Mouse (Mus musculus): ENCODE measurements around the gene Ahnak. TPM values are rescaled to one million over a fixed set of nuclear protein-coding genes. Genes with fewer than 3 reads are reported as not detected.

The Ahnak gene
- polyA plus RNA-seq, 1 experiment from 2014 or later, result 20.5 TPM

DNA sequence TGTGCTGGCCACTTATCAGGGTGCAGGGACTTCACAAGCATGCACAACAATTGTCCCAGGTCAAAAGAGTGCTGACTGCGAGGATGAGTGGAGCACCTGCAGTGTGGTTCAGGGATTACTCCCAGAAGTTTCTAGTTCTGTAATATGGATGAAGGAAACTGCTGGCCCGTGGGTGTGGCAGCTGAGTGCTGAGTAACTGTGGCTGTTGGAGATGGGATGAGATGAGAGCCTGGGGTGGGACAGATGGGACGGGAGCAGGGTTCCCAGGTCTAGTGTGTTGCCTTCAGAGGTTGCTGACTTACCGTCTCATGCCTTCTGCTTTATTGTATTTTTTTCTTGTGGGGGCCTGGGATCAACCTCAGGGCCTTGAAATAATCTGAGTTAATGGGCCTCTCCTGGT, 69.9 kb downstream of the Ahnak start:
- Histone ChIP-seq H3K27me3 (no peaks in the 10 kb centered on the region), H3K9ac (replicated peaks) (no peak overlapping the region), H3K9me3 (no peaks in the 10 kb centered on the region), H3K27ac (no peak overlapping the region), H3K4me1 (replicated peaks) (no peaks in the 10 kb centered on the region), H3K36me3 (no peaks in the 10 kb centered on the region), H3K4me3 (replicated peaks) (no peak overlapping the region), H3K4me2 (no peak overlapping the region)
- WGBS, result 84% methylated on average over 4 of the region's 4 CpGs
- no peak for ATAC-seq (ENCODE audit: insufficient number of reproducible peaks, insufficient read depth, low FRiP score, low TSS enrichment, low read depth)

DNA sequence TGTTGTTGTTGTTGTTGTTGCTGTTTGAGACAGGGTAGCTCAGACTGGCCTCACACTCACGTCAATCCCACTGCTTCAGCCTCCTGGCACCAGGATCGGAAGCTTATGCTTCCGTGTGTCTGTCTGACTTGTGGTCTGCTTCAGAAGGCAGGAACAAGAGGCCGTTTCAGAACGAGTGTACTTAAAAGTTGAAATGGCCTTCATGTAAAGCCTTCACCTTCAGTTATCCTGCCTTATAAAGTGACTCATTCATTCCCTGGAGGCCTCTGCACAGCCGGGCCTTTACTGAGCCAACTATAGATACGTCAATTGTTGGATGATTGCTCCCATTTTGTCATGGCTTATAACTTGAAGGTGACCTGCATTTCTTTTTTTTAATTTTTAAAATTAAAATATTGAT, 70.3 kb downstream of the Ahnak start:
- no peak for ATAC-seq (ENCODE audit: insufficient number of reproducible peaks, insufficient read depth, low FRiP score, low TSS enrichment, low read depth)
- no peaks in the 10 kb centered on the region for H3K4me1 ChIP-seq (replicated peaks)
- H3K4me2 ChIP-seq, result no peak overlapping the region
- H3K9ac ChIP-seq (replicated peaks), result no peak overlapping the region
- no peak overlapping the region for H3K27ac ChIP-seq
- H3K27me3 ChIP-seq, result no peaks in the 10 kb centered on the region
- WGBS, result 74% methylated on average over 7 of the region's 7 CpGs
- no peaks in the 10 kb centered on the region for H3K9me3 ChIP-seq
- no peaks in the 10 kb centered on the region for H3K36me3 ChIP-seq
- H3K4me3 ChIP-seq (replicated peaks), result no peak overlapping the region

DNA sequence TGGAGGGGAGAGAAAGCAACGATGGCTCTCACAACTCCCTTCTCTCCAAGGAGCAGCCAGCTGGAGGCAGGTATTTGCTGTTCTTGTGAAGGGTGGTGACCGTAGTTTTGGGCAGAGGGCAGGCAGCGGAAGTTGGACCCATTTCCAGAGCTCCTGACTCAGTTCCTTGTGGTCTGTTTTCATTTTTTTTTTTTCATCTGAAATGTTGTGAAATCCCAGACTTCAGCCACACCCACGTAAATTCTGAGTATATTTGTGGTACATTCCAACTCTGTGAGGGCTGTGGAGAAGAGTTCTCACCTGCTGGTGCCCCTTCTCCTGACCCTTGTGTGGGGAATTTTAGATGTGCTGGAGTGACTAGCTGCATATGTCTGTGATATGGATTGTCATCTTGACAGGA, 71.0 kb downstream of the Ahnak start:
- WGBS, result 78% methylated on average over 4 of the region's 4 CpGs
- Histone ChIP-seq H3K27me3 (no peaks in the 10 kb centered on the region), H3K4me3 (replicated peaks) (no peak overlapping the region), H3K4me1 (replicated peaks) (no peaks in the 10 kb centered on the region), H3K27ac (no peak overlapping the region), H3K9ac (replicated peaks) (no peak overlapping the region), H3K9me3 (no peaks in the 10 kb centered on the region), H3K4me2 (no peak overlapping the region), H3K36me3 (no peaks in the 10 kb centered on the region)
- ATAC-seq (ENCODE audit: insufficient number of reproducible peaks, insufficient read depth, low FRiP score, low TSS enrichment, low read depth), result no peak

DNA sequence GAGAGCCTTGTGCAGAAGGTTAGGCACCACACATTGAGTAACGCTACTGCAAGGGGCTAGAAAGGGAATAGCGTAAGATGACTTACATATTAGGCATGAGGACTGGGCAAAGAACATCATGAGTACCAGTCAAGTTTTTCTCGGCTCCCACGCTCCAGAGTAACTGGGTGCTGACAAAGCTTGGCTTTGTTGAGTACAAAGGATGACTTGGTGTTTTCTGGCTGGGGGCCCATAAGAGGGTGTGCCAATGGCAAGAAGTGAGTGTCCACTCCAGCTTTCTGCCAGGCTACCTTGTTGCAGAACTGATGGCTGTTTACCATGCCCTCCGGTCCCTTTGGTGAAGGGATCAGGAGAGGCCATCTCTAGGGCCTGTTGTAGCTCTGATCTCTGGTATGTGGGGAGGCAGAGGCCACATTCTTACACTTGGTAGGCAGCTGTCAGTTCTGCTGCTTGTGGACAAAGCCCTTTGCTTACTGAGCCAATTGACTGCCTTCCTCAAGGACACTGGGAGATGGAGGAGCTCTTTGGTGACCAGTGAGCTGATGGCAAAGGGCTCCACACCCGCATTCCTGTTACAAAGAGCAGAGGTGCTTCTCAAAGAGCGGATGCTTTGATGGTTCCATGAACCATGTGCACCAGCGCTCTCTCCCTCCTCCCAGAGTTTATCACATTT, 72.3 kb downstream of the Ahnak start:
- no peak for ATAC-seq (ENCODE audit: insufficient number of reproducible peaks, insufficient read depth, low FRiP score, low TSS enrichment, low read depth)
- Histone ChIP-seq H3K4me3 (replicated peaks) (no peak overlapping the region), H3K4me2 (no peak overlapping the region), H3K36me3 (no peaks in the 10 kb centered on the region), H3K27ac (no peak overlapping the region), H3K27me3 (no peaks in the 10 kb centered on the region), H3K9ac (replicated peaks) (no peak overlapping the region), H3K9me3 (no peaks in the 10 kb centered on the region), H3K4me1 (replicated peaks) (peaks cover 5% of the 10 kb centered on the region)
- 91% methylated on average over 8 of the region's 8 CpGs for WGBS

DNA sequence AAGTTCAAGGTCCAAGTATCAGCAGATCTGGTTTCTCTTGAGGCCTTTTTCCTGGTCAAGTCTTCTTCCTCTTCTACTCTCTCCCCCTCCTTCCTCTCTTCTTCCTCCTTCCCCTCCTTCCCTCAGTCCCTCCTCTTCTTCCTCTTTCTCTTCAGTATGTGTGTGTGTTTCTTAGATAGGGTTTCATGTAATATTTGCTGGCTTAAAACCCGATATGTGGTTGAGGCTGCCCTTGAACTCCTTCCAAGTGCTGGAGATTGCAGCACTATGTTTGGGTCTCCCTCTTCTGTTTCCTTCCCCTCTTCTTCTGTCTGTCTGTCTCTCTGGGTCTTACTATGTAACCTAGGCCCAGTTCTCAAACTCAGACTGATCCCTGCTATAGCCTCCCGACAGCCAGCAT, 73.7 kb downstream of the Ahnak start:
- Histone ChIP-seq H3K4me2 (no peak overlapping the region), H3K27me3 (no peaks in the 10 kb centered on the region), H3K4me1 (replicated peaks) (peaks cover 9% of the 10 kb centered on the region), H3K9me3 (no peaks in the 10 kb centered on the region), H3K9ac (replicated peaks) (no peak overlapping the region), H3K36me3 (no peaks in the 10 kb centered on the region), H3K4me3 (replicated peaks) (no peak overlapping the region), H3K27ac (no peak overlapping the region)
- 80% methylated on average over 2 of the region's 2 CpGs for WGBS
- no peak for ATAC-seq (ENCODE audit: insufficient number of reproducible peaks, insufficient read depth, low FRiP score, low TSS enrichment, low read depth)

DNA sequence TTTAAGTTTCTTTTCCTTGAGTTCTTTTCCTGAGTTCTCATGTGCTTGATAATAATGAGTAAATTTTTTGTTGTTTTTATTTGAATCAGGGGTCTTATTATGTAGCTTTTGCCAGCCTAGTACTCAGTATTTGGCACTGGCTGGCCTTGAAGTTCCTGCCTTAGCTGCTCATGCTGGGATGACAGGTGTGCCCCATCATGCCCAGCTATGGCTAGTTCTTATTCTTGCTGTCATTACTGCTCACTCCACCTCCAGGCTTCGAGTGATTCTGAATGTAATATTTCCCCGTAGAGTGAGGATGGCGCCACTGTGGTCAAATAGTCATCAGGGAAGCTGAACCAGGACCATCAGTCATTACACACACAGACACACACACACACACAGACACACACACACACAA, 74.7 kb downstream of the Ahnak start:
- Histone ChIP-seq H3K27ac (no peak overlapping the region), H3K9ac (replicated peaks) (no peak overlapping the region), H3K9me3 (no peaks in the 10 kb centered on the region), H3K4me1 (replicated peaks) (peaks cover 9% of the 10 kb centered on the region), H3K4me2 (no peak overlapping the region), H3K4me3 (replicated peaks) (no peak overlapping the region), H3K36me3 (no peaks in the 10 kb centered on the region), H3K27me3 (no peaks in the 10 kb centered on the region)
- ATAC-seq (ENCODE audit: insufficient number of reproducible peaks, insufficient read depth, low FRiP score, low TSS enrichment, low read depth), result no peak
- 92% methylated on average over 3 of the region's 3 CpGs for WGBS

DNA sequence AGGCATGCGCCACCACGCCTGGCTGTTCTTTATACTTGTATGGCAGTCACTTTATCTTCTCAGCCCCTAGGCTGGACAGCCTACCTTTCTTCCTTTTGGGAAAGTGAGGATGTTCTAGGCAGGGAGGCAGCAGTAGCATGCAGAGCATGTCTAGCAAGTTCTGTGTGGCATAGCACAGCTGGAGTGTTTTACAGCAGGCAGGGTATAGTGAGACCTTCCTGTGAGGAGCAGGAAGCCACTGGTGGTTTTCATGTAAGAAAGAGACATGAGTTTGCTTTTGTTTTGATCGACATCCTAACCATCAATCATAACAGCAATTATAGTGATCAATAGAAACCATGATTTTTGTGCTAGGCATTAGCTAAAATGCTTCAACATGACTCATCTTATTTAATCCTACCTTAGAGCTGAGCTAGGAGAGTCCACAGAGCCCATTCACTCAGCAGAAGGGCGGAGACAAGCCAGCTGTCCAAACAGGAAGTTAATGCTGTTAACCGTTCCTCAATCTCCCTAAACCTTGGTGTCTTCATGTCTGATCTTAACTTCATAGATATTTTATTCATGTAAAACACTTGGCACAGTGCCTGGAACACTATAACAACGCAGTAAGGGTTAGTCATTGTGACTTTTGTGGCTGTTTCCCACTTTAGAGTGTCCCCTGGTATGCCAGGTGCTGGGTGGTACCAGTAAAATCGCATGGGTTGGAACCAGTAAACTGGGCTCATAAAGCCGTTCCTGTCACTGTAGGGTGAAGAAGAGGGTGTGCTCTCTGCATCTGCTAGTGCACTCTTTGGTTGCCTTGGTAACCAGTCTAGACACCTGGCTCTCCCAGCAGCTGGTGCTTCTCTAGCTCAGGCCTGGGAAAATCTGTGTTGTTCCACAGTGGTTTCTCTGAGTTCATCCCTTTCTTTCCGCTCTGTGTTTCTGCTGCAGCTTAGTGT, 76.8 kb downstream of the Ahnak start:
- peak overlapping the region; percentile 5; the same call in 1 of the 2 replicates for H3K27ac ChIP-seq
- ATAC-seq (ENCODE audit: insufficient number of reproducible peaks, insufficient read depth, low FRiP score, low TSS enrichment, low read depth), result no peak
- H3K27me3 ChIP-seq, result no peaks in the 10 kb centered on the region
- H3K4me1 ChIP-seq (replicated peaks), result peaks cover 9% of the 10 kb centered on the region
- H3K9ac ChIP-seq (replicated peaks), result no peak overlapping the region
- no peaks in the 10 kb centered on the region for H3K36me3 ChIP-seq
- WGBS, result 58% methylated on average over 9 of the region's 9 CpGs
- no peak overlapping the region for H3K4me2 ChIP-seq
- no peak overlapping the region for H3K4me3 ChIP-seq (replicated peaks)
- H3K9me3 ChIP-seq, result no peaks in the 10 kb centered on the region

DNA sequence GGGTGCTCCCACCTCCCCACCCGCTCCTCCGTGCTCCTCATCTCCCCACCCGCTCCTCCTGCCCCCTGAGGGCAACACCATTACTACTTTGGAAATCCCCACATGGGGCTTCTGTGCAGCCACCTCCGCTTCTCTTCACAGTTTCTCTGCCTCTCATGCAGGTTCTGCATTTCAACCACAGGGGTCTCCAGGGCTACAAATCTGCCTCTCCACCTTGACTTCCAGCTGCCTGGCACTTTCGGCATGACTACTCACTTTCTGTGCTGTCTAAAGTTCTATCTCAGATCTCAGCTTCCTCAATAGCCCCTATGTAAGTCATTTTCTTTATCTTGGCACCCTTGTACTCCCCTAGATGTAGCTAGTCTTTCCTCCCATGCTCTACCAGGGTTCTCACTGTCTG, 78.2 kb downstream of the Ahnak start:
- ATAC-seq (ENCODE audit: insufficient number of reproducible peaks, insufficient read depth, low FRiP score, low TSS enrichment, low read depth), result no peak
- Histone ChIP-seq H3K4me3 (replicated peaks) (no peak overlapping the region), H3K27me3 (no peaks in the 10 kb centered on the region), H3K9ac (replicated peaks) (no peak overlapping the region), H3K36me3 (no peaks in the 10 kb centered on the region), H3K9me3 (no peaks in the 10 kb centered on the region), H3K27ac (no peak overlapping the region), H3K4me1 (replicated peaks) (peaks cover 9% of the 10 kb centered on the region), H3K4me2 (no peak overlapping the region)
- WGBS, result 72% methylated on average over 5 of the region's 5 CpGs

DNA sequence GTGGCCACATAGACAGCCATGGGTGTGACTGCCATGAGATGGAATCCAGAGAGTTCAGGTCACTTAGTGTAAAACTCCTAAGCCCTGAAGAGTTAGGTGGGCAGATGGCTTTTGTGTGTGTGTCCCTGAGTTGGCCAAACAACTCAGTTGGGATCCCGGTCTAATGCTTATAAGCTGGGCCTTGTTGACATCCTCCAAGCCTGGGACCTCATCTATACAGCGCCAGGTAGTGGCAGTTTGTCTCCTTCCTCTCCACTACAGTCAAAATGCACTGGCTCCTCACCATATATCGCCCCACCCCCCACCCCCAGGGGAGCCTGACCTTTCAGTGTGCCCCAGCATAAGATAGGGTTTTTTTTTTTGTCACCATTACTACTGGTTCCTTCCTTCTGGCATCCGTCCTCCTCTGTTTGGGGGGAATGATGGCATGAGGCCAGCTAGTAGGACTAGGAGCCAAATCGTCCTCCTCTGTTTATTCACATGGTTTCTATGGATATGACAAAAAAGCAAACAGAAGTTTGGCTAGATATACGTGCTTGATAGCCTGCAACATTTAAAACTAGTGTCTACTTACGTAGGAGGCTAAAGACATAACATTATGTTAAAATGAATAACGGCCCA, 80.7 kb downstream of the Ahnak start:
- no peaks in the 10 kb centered on the region for H3K9me3 ChIP-seq
- no peak for ATAC-seq (ENCODE audit: insufficient number of reproducible peaks, insufficient read depth, low FRiP score, low TSS enrichment, low read depth)
- H3K36me3 ChIP-seq, result no peaks in the 10 kb centered on the region
- 68% methylated on average over 8 of the region's 8 CpGs for WGBS
- peaks cover 9% of the 10 kb centered on the region for H3K4me1 ChIP-seq (replicated peaks)
- no peak overlapping the region for H3K9ac ChIP-seq (replicated peaks)
- no peak overlapping the region for H3K4me3 ChIP-seq (replicated peaks)
- no peak overlapping the region for H3K4me2 ChIP-seq
- H3K27me3 ChIP-seq, result no peaks in the 10 kb centered on the region
- no peak overlapping the region for H3K27ac ChIP-seq

DNA sequence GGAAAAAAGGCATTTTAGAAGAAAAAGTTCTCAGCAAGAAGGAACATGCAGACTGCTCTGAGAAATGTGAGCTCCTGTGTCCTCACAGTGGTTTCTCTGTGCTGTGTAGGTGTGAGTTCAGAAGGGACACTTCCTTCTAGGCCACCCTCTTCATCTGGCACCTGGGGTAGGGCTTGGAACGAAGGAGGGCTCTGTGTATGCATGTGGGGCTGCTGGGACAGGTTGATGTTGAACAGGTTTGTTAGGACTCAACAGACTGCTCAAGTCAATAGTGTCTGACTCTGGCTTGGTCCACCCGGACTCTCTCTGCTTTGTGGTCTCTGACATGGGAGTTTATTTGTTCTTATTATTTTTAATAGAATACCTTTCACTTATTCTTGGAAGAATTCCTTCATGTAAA, 81.2 kb downstream of the Ahnak start:
- Histone ChIP-seq H3K27me3 (no peaks in the 10 kb centered on the region), H3K4me1 (replicated peaks) (peaks cover 9% of the 10 kb centered on the region), H3K4me3 (replicated peaks) (no peak overlapping the region), H3K36me3 (no peaks in the 10 kb centered on the region), H3K9me3 (no peaks in the 10 kb centered on the region), H3K4me2 (no peak overlapping the region), H3K27ac (no peak overlapping the region), H3K9ac (replicated peaks) (no peak overlapping the region)
- no peak for ATAC-seq (ENCODE audit: insufficient number of reproducible peaks, insufficient read depth, low FRiP score, low TSS enrichment, low read depth)
- 72% methylated on average over 2 of the region's 2 CpGs for WGBS

DNA sequence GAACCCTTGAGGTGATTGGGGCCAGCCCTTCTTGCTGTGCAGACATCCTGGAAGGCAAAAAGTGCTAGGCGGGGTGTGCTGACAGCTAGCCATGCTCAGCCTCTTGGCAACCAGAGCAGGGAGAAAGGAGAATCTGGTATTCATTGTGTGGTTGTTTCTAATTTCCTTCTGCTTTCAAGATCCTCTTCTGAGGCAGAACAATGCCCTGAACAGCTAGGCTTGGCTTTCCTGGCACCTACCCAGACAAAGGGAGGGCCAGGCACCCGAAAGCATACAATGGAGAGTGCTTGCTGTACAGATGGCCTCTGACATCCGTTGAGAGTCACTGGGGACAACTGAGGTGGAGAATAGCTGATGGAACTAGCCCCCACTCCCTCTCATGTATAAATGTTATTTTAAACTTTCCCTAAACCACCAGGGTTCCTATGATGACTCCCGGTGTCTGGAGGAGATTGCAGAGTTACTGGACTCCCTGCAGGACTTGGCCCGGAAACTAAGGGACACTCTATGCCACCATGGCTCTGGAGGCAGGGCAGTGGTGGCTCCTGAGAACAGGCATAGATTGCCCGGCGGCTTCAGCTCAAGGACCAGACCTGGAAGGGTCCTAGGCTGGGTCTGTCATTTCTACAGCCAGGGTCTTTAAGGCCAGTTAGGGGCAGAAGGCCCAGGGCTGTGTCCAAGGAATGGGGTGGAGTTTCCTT, 82.5 kb downstream of the Ahnak start:
- 0 out of 2 replicates have a peak overlapping the region, but pooled peaks have one; percentile 18 for H3K27ac ChIP-seq
- no peaks in the 10 kb centered on the region for H3K36me3 ChIP-seq
- H3K9me3 ChIP-seq, result no peaks in the 10 kb centered on the region
- ATAC-seq (ENCODE audit: insufficient number of reproducible peaks, insufficient read depth, low FRiP score, low TSS enrichment, low read depth), result no peak
- H3K27me3 ChIP-seq, result no peaks in the 10 kb centered on the region
- 74% methylated on average over 7 of the region's 7 CpGs for WGBS
- H3K4me3 ChIP-seq (replicated peaks), result no peak overlapping the region
- H3K4me1 ChIP-seq (replicated peaks), result peaks cover 1% of the 10 kb centered on the region; the same call in 1 of the 2 replicates
- no peak overlapping the region for H3K9ac ChIP-seq (replicated peaks)
- H3K4me2 ChIP-seq, result no peak overlapping the region

All from limb, embryonic 12.5 days (tissue).